Mouse (Mus musculus) spleen, postnatal 10 days (tissue): ENCODE data around the gene Mxd3.

Source experiments
- DNase-seq, 2 experiments: peaks; one replicate each; pipeline ENCODE4 v3.0.0; 2021 to 2022; ENCODE audit warnings: low spot score in 2 of 2

Mxd3 gene

DNA sequence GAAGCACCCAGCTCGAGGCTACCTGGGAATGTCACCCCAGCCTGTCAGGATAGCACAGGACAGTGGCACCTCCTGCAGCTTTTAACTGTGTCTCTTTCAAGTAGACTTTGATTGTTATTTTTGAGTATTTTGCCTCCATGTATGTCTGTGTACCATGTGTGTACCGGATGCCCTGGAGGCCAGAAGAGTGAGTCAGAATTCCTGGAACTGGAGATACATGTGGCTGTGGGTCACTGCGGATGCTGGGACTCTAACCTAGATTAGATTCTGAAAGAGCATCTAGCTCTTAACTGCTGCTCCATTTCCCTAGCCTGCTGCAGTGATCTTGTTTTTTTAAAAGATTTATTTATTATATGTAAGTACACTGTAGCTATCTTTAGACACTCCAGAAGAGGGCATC, 2.7 kb upstream of the Mxd3 start:
- no peak for DNase-seq

DNA sequence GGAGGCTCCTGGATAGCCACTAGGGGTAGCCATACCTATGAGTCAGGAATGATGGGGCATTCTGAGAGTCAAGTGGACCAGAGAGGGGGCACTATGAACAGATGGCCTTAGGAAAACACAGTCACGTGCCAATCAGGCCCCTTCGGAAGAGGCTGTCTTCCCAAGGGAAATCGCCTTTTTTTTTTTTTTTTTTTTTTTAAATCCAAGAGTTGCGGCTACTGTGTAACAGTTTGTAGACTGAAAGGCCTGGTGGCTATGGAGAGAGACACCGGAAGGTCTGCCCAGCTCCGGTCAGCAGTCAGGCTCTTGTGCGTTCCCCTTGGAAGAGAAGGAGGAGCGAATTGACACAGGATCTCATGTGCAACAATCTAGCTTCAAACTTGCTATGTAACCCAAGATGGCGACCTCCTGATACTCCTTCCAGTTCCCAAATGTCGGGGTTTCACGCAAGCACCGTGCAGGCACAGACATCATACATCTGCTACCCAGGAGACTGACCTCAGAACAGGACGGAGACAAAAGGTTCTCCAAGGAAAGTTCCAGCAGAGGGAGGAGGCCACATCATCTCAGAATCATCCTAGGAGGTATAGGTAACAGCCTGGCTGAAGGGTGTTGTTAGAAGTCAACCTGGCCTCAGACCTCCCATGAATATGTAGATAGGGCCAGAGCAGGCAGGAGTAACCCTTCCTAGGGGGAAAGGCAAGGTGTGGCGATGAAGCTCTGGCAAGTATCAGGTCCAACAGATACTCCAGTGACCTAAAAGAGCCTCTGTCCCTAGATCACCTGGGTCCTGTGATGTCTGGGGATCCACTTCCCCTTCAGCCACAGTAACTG, 1.2 kb upstream of the Mxd3 start:
- peak; percentile 24 to 25 for DNase-seq

DNA sequence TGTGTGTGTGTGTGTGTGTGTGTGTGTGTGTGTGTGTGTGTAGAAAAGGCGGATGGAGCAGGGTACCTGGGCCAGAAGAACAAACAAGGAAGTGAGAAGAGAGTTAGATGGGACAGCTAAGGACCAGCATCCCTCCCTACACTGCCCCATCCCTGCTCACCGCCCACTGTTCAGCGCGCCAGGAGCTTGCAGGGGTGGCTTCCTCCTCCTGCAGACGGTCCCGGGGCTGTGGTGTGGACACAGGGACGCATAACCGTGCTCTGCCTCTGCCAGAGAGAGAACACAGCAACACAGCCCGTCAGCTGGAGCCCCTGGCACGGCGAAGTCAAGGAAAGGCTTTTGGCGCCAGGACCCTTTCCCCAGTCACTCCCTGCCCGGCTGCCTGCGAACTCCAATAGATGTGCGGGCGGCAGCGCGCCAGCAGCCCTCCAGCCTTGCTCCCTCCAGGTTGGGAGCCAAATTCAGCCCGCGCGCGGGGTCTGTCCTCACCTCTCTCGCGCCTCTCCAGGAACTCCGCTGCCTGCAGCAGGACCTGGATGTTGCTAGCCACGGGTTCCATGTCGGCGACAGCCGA, 427 bp downstream of the Mxd3 start:
- DNase-seq = peak; percentile 66 to 71

DNA sequence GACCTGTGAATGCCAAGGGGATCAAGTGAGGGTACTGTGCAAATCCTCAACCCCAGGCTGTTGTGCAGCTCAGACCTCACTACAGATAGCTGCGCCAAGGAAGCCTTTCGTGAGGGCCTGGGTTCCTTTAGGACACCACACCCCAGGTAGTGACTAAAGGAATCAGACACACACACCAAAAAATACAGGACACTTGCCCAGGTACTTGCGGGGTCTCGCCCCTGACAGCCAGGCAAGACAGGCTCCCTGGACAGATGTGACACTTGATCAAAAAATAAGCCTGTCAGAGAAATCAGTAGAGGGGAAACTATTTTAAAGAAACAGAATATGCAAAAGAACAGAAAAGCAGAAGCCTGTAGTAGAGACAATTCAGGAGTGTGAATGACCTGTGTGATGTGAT, 982 bp downstream of the Mxd3 start:
- peak in 1 of 2 experiments; percentile 39 for DNase-seq

DNA sequence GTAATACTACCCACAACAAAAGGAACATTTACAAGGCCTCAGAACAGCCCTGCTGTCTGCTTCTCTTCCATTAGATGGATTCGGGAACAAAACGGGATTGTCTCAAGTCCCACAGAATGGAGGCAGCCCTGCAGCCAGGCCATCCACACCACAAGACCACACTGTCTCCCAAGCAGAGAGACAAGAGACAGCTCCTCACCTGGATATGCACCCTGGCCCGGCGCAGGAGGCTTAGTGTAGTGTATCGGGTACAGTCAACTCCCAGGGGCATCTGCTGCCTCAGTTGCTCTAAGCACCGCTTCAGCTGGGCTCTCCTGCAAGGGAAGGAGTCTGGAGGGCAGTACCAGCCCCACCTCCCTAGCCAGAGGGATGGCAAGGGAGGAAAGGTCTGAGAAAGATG, 1.5 kb downstream of the Mxd3 start:
- DNase-seq = peak; percentile 31 to 38

DNA sequence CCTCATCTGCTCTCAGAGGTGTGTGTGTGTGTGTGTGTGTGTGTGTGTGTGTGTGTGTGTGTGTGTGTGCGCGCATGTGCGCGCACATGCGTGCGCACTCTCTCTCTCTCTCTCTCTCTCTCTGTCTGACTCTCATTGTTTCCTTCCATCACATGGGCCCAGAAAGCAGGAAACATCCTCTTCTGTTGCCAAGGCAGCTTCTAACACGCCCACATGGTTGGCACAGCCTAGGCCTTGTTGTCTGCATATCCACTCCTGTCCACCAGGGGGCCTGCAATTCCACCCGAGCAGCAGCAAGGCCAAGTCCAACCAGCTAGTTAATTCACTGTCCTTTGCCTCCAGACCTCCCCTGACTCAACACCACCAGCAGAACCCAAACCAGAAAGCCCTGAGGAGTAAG, 2.0 kb downstream of the Mxd3 start:
- peak; percentile 88 to 92 for DNase-seq

DNA sequence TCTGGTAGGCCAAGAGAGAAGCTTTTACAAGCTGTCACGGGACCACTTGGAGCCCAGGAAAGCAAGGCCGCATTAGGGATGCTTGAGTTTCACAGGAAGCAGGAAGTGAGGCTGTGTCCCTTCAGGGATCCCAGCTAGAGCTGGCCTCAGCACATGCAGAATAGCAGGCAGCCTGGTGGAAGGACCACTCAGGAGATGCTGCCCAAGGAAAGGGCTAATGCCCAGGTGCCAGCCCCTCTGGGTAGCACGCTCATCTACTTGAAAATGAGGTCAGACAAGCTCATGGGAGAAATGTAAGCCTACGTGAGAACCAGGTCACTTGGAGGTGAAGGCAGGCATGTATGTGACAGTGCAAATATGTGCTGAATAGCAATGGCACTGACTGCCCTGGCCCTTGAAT, 2.5 kb downstream of the Mxd3 start:
- DNase-seq = no peak

DNA sequence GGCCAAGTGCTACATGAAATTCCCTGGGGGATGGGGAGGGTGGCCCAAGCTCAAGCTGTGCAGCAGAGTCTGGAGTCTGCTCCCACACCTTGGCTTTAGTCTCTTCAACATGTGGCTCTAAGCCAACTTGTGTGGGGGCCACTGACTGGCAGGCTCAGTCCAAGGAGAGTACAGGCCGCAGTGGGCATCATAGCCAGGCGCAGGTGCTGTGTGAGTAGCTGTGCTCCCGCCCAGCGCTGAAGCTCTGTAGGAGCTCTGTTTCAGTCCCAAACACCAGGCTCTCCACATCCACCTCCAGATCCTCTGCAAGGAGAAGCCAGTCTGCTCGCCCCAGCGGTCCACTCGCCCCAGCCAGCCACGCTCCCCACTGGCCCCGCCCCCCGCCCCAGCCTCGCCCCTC, 4.0 kb downstream of the Mxd3 start:
- DNase-seq = no peak

DNA sequence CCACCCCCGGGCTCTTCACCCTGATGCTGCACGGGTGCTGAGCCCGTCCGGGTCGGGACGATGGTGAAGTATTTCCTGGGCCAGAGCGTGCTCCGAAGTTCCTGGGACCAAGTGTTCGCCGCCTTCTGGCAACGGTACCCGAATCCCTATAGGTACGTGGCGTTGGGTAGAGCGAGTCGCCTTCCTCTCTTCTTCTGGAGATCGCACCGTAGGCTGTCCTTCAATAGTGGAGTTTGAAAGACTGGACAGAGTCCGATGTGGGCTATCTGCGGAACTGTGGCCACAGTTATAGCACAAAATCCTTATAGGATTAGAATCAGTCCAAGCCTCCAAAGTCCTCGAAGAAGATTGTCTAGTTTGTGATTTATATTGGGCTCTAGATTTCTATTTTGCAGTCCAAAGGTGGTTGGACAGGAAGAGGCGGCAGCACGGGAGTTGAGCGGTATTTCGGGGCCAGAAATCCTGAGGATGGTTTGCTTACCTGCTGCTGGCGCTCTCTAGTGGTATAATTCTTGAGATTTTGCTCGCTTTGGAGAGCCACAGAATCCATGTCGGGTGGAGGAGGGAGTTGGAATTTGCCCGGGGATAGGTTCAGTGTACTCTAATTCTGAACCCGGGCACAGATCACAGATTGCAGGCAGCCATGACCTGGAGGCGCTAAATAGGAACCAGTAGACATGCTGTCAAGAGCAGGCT, 7.3 kb downstream of the Mxd3 start:
- peak; percentile 26 to 50 for DNase-seq

DNA sequence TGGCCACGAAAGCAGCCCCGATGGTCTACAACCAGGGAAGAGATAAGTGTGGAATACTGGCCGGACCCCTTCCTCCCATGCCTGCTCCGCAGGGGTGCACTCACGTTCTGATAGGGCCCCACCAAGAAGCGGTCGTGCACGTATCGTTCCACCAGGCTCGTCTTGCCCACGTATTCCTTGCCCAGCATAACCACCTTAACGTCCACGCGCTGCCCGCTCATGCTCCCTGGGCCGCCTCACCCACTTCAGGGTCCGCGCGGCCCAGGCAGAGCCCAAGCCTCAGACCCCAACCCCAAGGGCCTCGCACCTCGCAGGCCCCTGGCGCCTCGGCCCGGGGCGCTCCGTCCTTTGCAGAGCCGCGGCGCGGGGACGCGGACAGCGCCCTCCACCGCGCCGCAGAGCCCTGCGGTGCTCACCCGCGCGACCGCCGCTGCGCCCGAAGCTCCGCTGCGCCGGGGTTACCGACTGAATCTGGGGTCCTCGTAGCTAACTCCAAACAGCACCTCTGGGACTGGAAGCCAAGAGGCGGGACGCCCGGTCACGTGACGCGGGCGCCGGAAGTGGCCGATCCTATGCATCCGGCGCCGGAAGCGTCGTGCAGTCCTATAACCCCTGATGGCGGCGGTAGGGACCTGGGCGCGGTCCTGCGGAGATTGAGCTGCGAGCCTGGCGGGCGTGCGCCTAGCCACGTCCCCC, 8.0 kb downstream of the Mxd3 start, which contains the start of gene Rab24:
Gene Rab24 (minus strand): TSS at position 513 of the 696 bp plus-strand sequence.
- peak; percentile 85 to 93 for DNase-seq

DNA sequence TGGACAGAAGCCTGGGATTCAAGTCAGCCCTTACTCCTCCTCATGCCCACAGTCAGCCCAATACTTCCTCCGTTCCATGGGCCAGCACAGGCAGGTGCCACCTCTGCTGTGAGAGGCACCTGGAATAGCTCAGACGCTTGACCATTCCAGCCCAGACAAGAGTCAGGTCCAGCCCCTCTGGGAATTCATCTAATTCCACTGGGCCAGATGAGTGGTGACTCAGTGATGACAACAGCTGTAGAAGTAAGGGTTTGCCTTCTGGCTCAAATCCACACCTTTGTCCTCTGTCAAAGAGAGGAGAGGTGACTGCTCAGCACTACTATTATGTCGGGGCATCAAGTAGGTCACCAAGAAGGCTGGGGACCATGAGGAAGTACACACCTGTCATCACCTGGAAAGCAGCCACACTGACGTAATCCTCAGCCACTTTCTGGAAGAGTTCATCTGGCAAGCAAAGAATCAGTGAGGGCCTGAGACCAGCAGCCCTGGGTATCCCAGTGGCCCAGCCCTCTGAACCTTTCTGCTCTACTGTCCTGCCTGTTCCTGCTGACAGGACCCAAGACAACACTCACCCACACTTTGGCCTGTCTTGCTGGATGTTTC, 9.6 kb downstream of the Mxd3 start, which contains the start of gene Prelid1:
Gene Prelid1 (plus strand): TSS at position 570 of the 603 bp plus-strand sequence.
- no peak for DNase-seq

DNA sequence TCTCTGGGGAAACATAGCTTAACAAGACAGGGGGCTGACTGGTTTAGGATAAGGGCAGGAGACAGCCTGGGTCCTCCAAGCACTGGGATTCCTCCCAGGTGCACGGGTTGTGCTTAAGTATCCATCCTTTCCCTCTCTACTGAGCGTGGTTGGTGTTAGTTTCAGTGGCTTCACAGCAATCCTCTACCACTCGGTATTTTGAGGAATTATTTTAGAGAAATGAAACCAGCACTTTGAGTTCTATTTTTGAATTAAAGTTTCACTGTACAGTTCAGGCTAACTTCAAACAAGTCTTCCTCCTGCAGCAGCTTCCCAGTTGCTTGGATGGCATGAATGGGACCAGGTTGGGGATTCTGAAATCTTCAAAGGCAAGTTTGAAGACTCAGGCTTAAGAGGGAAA, 11.3 kb downstream of the Mxd3 start:
- DNase-seq = no peak

DNA sequence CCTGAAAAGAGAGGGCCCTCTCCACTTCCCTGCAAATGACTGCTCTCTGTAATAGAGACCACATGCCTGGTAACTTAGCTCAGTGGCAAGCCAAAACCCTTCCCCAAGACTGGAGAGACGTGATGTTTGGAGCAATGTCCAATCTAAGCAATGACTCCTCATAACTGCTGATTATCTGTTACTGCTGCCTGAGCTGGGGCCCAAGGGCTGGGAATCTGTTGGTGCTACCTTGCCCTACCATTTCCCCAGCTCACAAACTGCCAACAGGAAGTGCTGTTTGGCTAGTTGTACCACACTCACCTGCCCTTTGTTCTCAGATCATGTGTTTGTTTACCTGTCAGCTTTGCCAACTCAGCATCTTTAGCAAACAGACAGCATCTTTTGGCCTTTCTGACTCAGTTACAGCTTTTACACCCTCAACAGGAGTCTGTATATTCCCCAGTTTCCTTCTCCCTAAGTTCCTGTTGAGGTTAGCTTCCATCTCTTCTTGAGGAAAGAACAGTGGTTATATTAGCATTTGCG, 14.7 kb downstream of the Mxd3 start:
- no peak for DNase-seq

DNA sequence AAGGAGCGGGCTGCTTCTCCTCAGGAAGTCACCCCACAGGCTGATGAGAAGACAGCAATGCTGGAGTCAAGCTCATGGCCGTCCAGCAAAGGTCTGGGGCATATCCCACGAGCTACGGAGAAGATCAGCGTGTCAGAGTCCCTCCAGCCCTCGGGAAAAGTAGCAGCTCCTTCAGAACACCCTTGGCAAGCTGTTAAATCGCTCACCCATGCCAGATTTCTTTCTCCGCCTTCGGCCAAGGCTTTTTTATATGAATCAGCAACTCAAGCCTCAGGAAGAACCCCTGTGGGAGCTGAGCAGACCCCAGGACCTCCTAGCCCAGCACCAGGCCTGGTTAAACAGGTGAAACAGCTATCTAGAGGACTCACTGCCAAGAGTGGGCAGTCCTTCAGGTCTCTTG, 16.6 kb downstream of the Mxd3 start:
- DNase-seq = no peak

DNA sequence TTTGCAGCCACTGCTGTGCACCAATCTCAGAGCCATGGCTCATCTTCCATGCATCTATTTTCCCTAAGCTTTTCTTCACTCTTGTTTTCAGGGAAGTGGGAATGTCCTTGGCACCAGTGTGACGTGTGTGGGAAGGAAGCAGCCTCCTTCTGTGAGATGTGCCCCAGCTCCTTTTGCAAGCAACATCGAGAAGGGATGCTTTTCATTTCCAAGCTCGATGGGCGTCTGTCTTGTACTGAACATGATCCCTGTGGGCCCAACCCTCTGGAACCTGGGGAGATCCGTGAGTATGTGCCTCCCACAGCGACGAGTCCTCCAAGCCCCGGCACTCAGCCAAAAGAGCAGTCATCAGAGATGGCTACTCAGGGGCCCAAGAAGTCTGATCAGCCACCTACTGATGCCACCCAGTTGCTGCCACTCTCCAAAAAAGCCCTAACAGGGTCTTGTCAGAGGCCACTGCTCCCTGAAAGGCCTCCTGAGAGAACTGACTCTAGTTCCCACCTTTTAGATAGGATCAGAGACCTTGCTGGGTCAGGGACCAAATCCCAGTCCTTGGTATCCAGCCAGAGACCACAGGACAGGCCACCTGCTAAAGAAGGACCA, 17.5 kb downstream of the Mxd3 start:
- no peak for DNase-seq

DNA sequence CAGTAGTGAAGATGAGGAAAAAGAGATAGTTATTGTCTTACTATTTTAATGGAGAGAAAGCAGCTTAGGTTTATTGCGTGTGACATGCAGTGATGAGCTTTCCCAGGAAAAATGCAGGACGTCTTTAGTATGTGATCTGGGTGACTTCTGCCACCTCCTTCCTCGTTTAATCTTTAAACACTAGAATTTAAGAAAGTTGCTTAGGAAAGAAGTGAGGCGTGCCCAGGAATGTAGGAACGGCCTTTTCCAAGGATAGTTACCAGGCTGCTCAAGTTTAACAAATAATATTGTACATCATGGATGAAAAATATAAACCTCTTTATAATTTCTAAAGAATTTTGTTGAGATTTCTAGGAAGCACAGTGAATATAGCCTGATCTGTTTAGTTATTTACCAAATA, 28.7 kb downstream of the Mxd3 start:
- no peak for DNase-seq

DNA sequence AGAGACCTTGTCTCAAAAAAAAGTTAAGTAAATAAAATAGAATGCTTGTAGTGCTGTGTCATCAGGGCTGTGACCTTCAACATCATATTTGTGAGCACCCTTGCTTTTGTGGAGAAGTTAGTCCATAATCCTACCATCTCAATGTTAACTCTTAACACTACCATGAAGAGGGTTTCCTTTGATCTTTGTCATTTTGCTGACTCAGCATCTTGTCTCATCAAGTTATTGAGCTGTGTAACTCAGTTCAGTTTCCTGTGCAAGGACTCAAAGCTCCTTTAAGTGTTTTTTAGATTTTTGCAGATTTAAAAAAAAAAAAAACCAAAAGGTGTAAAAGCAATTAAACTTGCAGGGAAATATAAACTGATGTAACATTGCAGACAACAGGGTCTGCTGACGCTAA, 32.9 kb downstream of the Mxd3 start:
- DNase-seq = no peak

DNA sequence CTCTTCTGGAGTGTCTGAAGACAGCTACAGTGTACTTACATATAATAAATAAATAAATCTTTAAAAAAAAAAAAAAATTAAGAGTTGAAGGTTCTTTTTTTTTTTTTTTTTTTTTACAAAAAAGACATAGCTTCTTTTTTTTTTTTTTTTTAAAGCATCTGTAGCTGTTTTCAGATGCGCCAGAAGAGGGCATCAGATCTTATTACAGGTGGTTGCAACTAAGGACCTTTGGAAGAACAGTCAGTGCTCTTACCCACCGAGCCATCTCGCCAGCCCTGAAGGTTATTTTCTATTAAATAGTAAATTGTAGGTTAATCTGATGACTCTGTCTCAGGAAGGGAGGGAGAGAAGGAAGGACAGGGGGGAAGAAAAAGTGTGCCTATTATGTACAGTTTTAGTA, 40.8 kb downstream of the Mxd3 start:
- peak in 1 of 2 experiments; percentile 30 for DNase-seq

DNA sequence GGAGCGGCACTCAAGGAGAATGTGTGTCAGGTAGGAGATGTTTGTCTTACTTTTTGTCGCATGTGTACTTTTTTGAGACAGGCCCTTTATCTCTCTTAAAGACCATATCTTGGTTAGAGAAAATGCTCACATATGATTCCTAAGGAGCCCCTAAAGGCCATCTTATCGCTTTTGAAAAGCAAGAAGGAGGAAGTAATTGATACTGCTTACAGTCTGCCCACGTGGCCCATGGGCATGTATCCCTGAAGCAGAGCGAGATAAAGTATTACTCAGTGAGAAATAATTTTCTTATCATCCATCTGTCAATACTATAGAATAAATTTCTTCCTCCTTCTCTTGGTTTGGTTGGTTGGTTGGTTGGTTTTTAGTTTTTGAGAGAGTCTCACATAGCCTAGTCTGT, 52.0 kb downstream of the Mxd3 start:
- DNase-seq = no peak

DNA sequence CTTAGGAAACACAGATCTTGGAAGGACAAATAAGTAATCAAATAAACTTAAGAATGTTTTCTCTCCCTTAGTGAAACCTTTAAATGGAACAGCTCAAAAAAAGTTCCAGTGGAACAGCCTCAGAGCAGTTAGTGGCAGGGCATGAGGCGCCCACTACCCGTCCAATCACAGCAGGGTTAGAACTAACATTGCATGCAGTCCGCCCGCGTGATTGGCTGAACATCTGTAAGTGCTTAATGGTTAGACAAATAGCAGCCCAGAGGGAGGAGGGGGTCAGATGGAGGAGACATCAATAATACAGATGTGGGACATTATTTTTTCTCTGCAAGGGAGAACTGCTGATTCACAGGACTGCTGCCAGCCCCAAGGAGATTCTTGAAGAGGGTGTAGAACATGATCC, 52.4 kb downstream of the Mxd3 start:
- DNase-seq = no peak
